Mouse (Mus musculus): Measurements from ENCODE around the gene Nuak2. TPM values are rescaled to one million over a fixed set of nuclear protein-coding genes. Genes with fewer than 3 reads are reported as not detected.
"Not testable (repeated sequence)": the region's sequence is repeated elsewhere in the genome, so short reads cannot be mapped to it uniquely, and the experiment has no call there.

The Nuak2 gene
- 13.5 and 15.4 TPM in 2 replicates for polyA plus RNA-seq (2014; fragmentation: Nextera tagmentation; extraction: Ambion mirVana)

DNA sequence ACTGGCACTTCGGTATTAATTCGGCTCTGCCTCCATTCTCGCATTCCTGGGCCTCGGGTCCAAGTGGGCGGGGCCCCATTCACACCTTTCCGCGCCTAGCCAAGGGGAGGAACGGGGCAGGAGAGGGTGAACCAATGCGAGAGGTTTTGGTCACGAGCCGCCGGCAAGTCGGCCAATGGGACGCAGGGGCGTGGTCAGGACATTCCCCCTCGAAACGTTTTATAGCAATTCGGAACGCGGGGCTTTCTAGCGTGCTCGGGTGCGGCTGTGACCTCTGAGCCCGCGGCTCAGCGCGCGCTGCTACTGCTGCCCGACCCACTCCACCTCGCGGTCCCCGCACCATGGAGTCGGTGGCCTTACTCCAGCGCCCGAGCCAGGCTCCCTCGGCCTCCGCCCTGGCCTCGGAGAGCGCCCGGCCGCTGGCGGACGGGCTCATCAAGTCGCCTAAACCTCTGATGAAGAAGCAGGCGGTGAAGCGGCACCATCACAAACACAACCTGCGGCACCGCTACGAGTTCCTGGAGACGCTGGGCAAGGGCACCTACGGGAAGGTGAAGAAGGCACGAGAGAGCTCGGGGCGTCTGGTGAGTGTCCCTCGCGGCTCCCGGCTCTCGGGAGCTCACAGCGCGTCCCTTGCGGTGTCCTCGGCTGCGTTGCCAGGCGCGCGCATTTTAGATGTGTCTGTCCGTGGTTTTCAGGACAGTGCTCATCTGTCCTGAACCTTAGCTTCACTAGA lies at the start of gene Nuak2:
TSS of gene Nuak2 (plus strand) at position 238 of the 736 bp plus-strand sequence.
- H3K36me3 ChIP-seq (ENCODE audit: insufficient read depth), result 0 out of 2 replicates have a peak, but pooled peaks cover 6% of the 10 kb centered on the region
- WGBS, result under 1% methylated on average over 67 of the region's 67 CpGs
- H3K27ac ChIP-seq (ENCODE audit: low read depth), result no peak within 1 kb of the TSS
- peak; percentile 76 for ATAC-seq (ENCODE audit: insufficient read depth)
- peak within 1 kb of the TSS; percentile 62 for H3K4me3 ChIP-seq (ENCODE audit: low read depth, low read length)
- H3K4me2 ChIP-seq, result peak within 1 kb of the TSS; percentile 97
- peak; percentile 95 for DNase-seq
- H3K9me3 ChIP-seq (ENCODE audit: low read depth, low read length), result no peaks in the 10 kb centered on the region
- TF ChIP-seq CTCF (IDR thresholded peaks at IDR 0.05; ENCODE audit: low read depth), result no peak
- peaks cover 20% of the 10 kb centered on the region for H3K4me1 ChIP-seq (ENCODE audit: insufficient read depth)
- H3K27me3 ChIP-seq (ENCODE audit: insufficient read depth, low read length), result peaks cover 3% of the 10 kb centered on the region; the same call in 1 of the 2 replicates
- H3K9ac ChIP-seq, result peak within 1 kb of the TSS; percentile 53

DNA sequence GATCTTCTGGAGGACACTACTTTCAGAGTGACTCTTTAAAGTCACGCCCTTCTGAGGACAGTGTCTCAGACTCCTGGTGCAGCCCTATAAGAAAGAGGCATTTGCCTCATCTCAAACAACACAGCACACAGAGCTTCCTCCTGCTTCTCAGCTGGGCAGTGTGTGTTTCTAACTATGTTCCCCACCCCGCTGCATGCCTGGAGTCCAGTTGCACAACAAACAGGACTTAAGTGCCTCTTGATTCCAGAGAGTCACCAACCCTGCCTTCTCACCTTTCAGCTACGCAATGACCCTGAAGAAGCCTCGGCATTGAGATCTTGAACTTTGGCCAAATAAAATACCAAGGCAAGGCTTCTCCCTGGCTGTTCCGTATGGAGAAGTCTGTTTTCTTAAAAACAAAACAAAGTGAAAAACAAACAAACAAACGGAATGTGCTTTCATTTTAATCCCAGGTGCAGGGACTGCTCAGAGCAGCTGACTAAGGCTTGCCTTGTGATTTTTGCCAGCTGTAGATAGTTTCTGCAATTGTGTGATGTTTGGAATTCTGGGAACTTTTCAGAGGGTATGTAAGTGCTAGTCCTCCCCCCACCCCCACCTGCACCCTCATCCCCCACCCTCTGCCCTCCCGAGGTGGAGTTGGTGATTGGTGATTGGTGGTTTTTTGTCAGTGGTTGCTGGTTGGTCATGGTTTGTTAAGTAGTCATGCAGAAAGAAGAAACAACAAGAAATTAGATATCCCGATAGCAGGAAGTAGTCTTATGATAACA lies 49.0 kb upstream of the Nuak2 start:
- Histone ChIP-seq H3K4me2 (no peak overlapping the region), H3K4me1 (ENCODE audit: insufficient read depth) (no peaks in the 10 kb centered on the region), H3K27me3 (ENCODE audit: insufficient read depth, low read length) (no peaks in the 10 kb centered on the region), H3K9ac (no peak overlapping the region), H3K36me3 (ENCODE audit: insufficient read depth) (no peaks in the 10 kb centered on the region), H3K9me3 (ENCODE audit: low read depth, low read length) (no peaks in the 10 kb centered on the region), H3K4me3 (ENCODE audit: low read depth, low read length) (no peak overlapping the region), H3K27ac (ENCODE audit: low read depth) (no peak overlapping the region)
- 30% methylated on average over 8 of the region's 8 CpGs for WGBS
- peak; percentile 40 for DNase-seq
- no peak; the same call in 1 of the 2 replicates for ATAC-seq (ENCODE audit: insufficient read depth)
- TF ChIP-seq CTCF (IDR thresholded peaks at IDR 0.05; ENCODE audit: low read depth), result no peak

DNA sequence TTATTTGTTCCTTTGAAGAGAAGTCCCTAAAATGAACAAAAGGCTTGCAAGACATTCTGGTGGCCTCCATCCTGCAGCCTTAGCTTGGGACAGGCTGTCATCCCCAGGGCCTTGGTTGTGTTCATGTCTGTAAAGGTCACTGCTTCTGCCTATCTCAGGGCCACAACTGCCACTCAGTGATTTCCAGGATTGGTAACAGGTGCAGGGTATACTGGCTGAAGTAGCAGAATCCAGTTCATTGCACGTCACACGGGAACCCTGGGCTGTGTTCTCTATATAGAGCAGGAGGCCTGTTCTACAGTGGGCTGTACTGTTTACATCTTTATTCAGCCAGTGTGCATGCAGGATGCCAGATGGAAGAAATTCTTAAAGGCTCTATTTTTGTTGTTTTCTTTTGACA lies 48.0 kb upstream of the Nuak2 start:
- Histone ChIP-seq H3K9me3 (ENCODE audit: low read depth, low read length) (no peaks in the 10 kb centered on the region), H3K9ac (no peak overlapping the region), H3K4me1 (ENCODE audit: insufficient read depth) (no peaks in the 10 kb centered on the region), H3K4me3 (ENCODE audit: low read depth, low read length) (no peak overlapping the region), H3K27ac (ENCODE audit: low read depth) (no peak overlapping the region), H3K27me3 (ENCODE audit: insufficient read depth, low read length) (no peaks in the 10 kb centered on the region), H3K4me2 (no peak overlapping the region), H3K36me3 (ENCODE audit: insufficient read depth) (no peaks in the 10 kb centered on the region)
- ATAC-seq (ENCODE audit: insufficient read depth), result no peak
- WGBS, result 55% methylated on average over 2 of the region's 2 CpGs
- no peak for TF ChIP-seq CTCF (IDR thresholded peaks at IDR 0.05; ENCODE audit: low read depth)
- DNase-seq, result no peak

DNA sequence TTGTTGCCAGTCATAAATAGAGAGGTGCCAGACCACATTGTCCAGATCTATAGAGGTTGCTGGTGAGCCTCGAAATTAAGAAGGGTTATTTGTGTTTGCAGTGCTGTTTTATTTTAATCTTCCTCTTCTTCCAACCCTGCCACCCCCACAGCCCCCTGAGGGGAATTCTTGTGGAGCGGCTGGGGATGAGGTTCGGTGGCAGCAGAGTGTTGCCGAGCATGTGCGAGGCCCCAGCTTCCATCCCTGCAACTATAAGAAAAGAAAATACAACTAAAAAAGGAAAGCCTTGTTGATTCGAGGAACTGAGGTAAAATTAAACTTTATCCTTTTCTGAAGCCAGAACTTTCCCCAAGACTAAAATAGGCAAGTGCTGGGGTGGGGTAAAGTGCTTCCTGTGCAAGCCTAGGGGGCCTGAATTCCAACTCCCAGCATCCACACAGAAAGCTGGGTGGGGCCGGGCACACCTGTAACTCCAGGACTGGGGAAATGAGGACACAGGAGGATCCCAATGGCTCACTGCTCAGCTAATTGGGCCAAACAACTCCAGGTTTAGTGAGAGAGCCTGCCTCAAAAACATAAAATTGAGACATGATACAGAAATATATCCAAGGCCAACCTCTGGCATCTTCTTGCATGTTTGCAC lies 47.4 kb upstream of the Nuak2 start:
- Histone ChIP-seq H3K27ac (ENCODE audit: low read depth) (no peak overlapping the region), H3K4me3 (ENCODE audit: low read depth, low read length) (no peak overlapping the region), H3K4me1 (ENCODE audit: insufficient read depth) (no peaks in the 10 kb centered on the region), H3K9ac (no peak overlapping the region), H3K36me3 (ENCODE audit: insufficient read depth) (no peaks in the 10 kb centered on the region), H3K9me3 (ENCODE audit: low read depth, low read length) (no peaks in the 10 kb centered on the region), H3K4me2 (no peak overlapping the region), H3K27me3 (ENCODE audit: insufficient read depth, low read length) (no peaks in the 10 kb centered on the region)
- WGBS, result 62% methylated on average over 7 of the region's 7 CpGs
- TF ChIP-seq CTCF (IDR thresholded peaks at IDR 0.05; ENCODE audit: low read depth), result no peak
- DNase-seq (no peak), ATAC-seq (ENCODE audit: insufficient read depth) (no peak)

DNA sequence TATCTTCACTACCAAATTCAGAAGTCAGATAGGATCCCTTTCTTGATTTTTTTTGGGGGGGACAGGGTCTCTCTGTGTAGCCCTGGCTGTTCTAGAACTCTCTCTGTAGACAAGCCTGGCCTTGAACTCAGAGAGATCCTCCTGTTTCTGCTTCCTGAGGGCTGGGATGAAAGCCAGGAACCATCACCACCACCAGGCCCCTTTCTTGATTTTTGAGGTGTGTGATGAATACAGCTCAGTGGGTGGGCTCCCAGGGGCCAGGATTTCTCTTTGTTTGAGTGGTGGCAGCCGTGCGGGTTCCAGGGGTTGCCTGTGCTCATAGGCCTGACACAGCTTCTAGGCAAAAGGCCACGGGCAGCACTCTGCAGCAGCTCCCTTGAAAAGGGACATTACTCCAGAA lies 44.7 kb upstream of the Nuak2 start:
- no peak overlapping the region for H3K9ac ChIP-seq
- no peak for ATAC-seq (ENCODE audit: insufficient read depth)
- H3K4me1 ChIP-seq (ENCODE audit: insufficient read depth), result no peaks in the 10 kb centered on the region
- no peak overlapping the region for H3K4me3 ChIP-seq (ENCODE audit: low read depth, low read length)
- H3K27me3 ChIP-seq (ENCODE audit: insufficient read depth, low read length), result no peaks in the 10 kb centered on the region
- TF ChIP-seq CTCF (IDR thresholded peaks at IDR 0.05; ENCODE audit: low read depth), result no peak
- DNase-seq, result no peak
- no peak overlapping the region for H3K4me2 ChIP-seq
- 74% methylated on average over 3 of the region's 3 CpGs for WGBS
- no peaks in the 10 kb centered on the region for H3K9me3 ChIP-seq (ENCODE audit: low read depth, low read length)
- H3K36me3 ChIP-seq (ENCODE audit: insufficient read depth), result no peaks in the 10 kb centered on the region
- H3K27ac ChIP-seq (ENCODE audit: low read depth), result no peak overlapping the region

DNA sequence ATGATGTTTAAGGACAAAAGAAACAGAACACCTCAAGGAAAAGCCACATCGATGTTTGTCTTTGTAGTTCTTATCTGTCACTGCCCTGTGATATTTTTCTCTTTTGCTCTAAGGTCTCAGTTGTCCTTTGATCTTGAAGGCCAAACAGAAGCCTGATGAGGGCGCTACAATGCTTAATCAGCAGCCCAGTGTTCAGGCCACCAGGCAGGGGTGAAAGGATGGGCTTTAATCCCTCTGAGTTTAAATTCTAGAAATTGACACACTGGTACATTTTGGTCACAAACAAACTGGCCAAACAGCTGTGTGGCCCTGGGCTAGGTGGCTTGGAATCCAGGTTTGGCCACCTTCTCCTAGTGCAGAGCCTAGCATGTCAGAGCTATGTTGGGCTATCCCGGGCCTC lies 39.2 kb upstream of the Nuak2 start:
- WGBS, result 53% methylated on average over 3 of the region's 3 CpGs
- TF ChIP-seq CTCF (IDR thresholded peaks at IDR 0.05; ENCODE audit: low read depth), result no peak
- H3K4me3 ChIP-seq (ENCODE audit: low read depth, low read length), result no peak overlapping the region

DNA sequence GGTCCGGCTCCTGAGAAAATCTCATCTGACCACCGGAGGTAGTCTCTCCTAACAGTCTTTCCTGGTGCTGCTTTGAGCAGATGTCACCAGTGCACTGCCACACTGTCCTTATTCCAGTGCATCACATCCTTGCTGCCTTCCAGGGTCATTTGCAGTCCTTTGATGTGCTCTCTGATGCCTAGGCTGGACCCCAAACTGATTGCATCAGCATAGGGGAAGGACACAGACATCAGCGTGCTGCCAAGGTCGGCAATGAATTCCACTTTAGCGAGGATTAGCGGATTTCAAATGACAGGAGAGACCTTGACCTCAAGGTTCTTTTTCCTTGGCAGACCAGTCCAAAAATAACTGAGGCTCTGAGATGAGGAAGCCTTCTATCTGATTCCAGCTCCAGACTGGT lies 38.8 kb upstream of the Nuak2 start:
- no peak overlapping the region for H3K27ac ChIP-seq (ENCODE audit: low read depth)
- no peak for ATAC-seq (ENCODE audit: insufficient read depth)

More for the DNA sequence above, 39.2 kb upstream of the Nuak2 start:
- ATAC-seq (ENCODE audit: insufficient read depth) (no peak), DNase-seq (no peak)
- no peaks in the 10 kb centered on the region for H3K9me3 ChIP-seq (ENCODE audit: low read depth, low read length)
- H3K27me3 ChIP-seq (ENCODE audit: insufficient read depth, low read length), result no peaks in the 10 kb centered on the region
- no peak overlapping the region for H3K27ac ChIP-seq (ENCODE audit: low read depth)
- no peaks in the 10 kb centered on the region for H3K36me3 ChIP-seq (ENCODE audit: insufficient read depth)
- no peaks in the 10 kb centered on the region for H3K4me1 ChIP-seq (ENCODE audit: insufficient read depth)
- no peak overlapping the region for H3K9ac ChIP-seq
- H3K4me2 ChIP-seq, result no peak overlapping the region

DNA sequence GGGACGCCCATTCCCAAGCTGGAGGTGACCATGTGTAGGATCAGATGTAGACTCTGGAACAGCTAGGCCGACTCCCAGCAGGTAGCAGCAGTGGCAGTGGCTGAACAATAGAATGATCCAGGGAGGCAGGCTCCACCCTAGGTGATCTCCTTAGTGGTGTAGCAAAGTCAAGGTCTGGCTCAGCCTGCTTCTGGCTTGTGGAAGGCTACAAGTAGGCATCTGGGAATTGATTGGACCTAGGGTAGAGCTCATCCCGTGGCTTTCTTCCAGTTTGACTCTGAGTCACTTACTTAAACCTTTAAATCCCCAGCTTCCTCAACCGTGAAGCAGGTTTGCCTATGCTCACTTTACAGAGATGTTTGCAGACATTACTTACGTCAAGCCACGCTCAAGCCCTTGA lies 35.3 kb upstream of the Nuak2 start:
- not testable (repeated sequence) for H3K4me3 ChIP-seq (ENCODE audit: low read depth, low read length); H3K27me3 ChIP-seq (ENCODE audit: insufficient read depth, low read length); H3K36me3 ChIP-seq (ENCODE audit: insufficient read depth); H3K27ac ChIP-seq (ENCODE audit: low read depth); H3K9me3 ChIP-seq (ENCODE audit: low read depth, low read length); H3K4me1 ChIP-seq (ENCODE audit: insufficient read depth); ATAC-seq (ENCODE audit: insufficient read depth); DNase-seq; H3K4me2 ChIP-seq; H3K9ac ChIP-seq
- WGBS, result 63% methylated on average over 6 of the region's 6 CpGs

More for the DNA sequence above, 38.8 kb upstream of the Nuak2 start:
- no peaks in the 10 kb centered on the region for H3K4me1 ChIP-seq (ENCODE audit: insufficient read depth)
- no peak overlapping the region for H3K4me3 ChIP-seq (ENCODE audit: low read depth, low read length)
- no peak for DNase-seq
- 58% methylated on average over 6 of the region's 6 CpGs for WGBS
- H3K9ac ChIP-seq, result no peak overlapping the region
- TF ChIP-seq CTCF (IDR thresholded peaks at IDR 0.05; ENCODE audit: low read depth), result no peak
- no peaks in the 10 kb centered on the region for H3K36me3 ChIP-seq (ENCODE audit: insufficient read depth)
- no peaks in the 10 kb centered on the region for H3K27me3 ChIP-seq (ENCODE audit: insufficient read depth, low read length)
- H3K9me3 ChIP-seq (ENCODE audit: low read depth, low read length), result no peaks in the 10 kb centered on the region
- no peak overlapping the region for H3K4me2 ChIP-seq
